Mouse (Mus musculus) mammary gland, adult 2 months (tissue): Measurements from ENCODE around the gene Gm45837. TPM values are rescaled to one million over a fixed set of nuclear protein-coding genes. Genes with fewer than 3 reads are reported as not detected.

Experiments
- polyA plus RNA-seq: library from polyadenylated mRNA; depleted of rRNA; stranded (reverse); fragments of >200 nt; gene quantifications from 2 replicates; pipeline ENCODE4 v1.2.3, GENCODE M21; 2012; ENCODE audit warnings: low replicate concordance; rRNA removed

Gene Gm45837
- not detected in 2 replicates for polyA plus RNA-seq

DNA sequence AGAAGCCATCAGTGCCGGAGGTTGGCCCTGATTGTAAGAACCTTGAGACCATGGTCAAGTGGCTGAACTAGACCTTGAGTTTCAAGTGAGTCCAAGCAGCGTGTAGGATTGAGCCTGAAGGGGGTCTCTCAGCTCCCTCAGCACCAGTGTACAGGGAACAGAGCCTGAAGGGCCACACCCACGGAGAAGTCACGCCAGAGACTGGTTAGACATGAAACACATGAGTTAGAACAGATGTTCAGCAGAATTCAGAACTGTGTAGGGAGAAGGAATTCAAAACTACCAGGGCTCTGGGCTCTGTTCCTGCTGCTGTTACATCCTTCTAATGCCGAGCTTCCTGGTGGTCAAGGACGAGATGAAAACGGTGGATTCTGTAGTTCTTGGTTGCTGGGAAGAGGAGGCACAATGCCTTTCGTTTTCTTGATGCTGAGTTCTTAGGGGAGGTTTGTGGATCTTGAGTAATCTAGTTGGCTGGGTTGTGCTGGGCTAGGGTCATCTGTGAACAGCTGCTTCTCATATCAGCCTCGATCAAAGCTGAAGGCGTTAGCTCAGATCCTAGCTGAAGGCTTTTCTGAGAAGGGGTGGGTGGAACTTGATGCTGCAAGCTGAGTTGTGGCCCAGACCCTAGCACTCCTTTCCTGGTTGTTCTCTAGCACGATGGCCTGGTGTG, at the start of gene Gm45837:
TSS of gene Gm45837 (plus strand) at position 620 of the 670 bp plus-strand sequence.

DNA sequence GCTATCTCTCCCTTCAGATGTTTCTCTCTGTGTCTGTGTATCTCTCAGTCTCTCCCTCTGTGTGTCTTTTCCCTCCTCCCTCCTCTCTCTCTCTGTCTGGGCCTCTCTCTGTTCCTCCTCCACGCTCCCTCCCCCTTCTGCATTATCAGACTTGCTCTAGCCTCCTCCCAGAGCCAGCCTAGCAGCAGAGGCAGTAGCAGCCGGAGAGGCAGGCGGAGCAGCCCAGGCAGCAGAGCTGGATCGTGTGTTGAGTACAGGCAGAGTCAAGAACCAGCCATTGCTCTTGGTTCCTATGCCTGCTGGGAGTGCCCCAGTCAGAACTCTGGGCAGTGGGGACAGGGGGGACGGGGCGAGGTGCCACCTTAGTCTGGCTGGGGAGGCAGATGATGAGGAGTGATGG, 10.8 kb downstream of the Gm45837 start, which contains the start of gene Pde2a:
TSS of gene Pde2a (plus strand) at position 163 of the 400 bp plus-strand sequence.

Other genes with a start within 250 kb of the Gm45837 start
- gene Atg16l2, start 108.6 kb upstream of the Gm45837 start, polyA plus RNA-seq = 35.6 and 37.4 TPM in 2 replicates
- gene Stard10, start 93.8 kb upstream of the Gm45837 start, polyA plus RNA-seq = 42.0 and 46.4 TPM in 2 replicates
- gene Arap1, start 62.8 kb upstream of the Gm45837 start, polyA plus RNA-seq = 144 and 196 TPM in 2 replicates
- gene Pde2a, start 10.8 kb downstream of the Gm45837 start, polyA plus RNA-seq = 46.6 and 49.9 TPM in 2 replicates
- gene Art2b, start 174.7 kb downstream of the Gm45837 start, polyA plus RNA-seq = 6.1 and 6.2 TPM in 2 replicates